Mouse (Mus musculus): ENCODE data around the gene Bach2. TPM values are rescaled to one million over a fixed set of nuclear protein-coding genes. Genes with fewer than 3 reads are reported as not detected.

The Bach2 gene
- total RNA-seq, 1 experiment from 2014 or later: 98.9 TPM

- ATAC-seq (ENCODE audit: extremely low read depth, insufficient number of reproducible peaks, low FRiP score, poor library complexity, severe bottlenecking): no peak
These were observed 41.8 kb downstream of the Bach2 start for GRCm38 (mm10) chr4:32280401-32280800.

GRCm38 (mm10) chr4:32281306-32281705 is 42.7 kb downstream of the Bach2 start:
- ATAC-seq (ENCODE audit: extremely low read depth, insufficient number of reproducible peaks, low FRiP score, poor library complexity, severe bottlenecking): no peak

GRCm38 (mm10) chr4:32286405-32286804 is 47.8 kb downstream of the Bach2 start:
- ATAC-seq (ENCODE audit: extremely low read depth, insufficient number of reproducible peaks, low FRiP score, poor library complexity, severe bottlenecking): no peak

GRCm38 (mm10) chr4:32288036-32288860 is 49.6 kb downstream of the Bach2 start:
- no peak for ATAC-seq (ENCODE audit: extremely low read depth, insufficient number of reproducible peaks, low FRiP score, poor library complexity, severe bottlenecking)

- no peak for ATAC-seq (ENCODE audit: extremely low read depth, insufficient number of reproducible peaks, low FRiP score, poor library complexity, severe bottlenecking)
These were observed 51.2 kb downstream of the Bach2 start for GRCm38 (mm10) chr4:32289845-32290244.

- no peak for ATAC-seq (ENCODE audit: extremely low read depth, insufficient number of reproducible peaks, low FRiP score, poor library complexity, severe bottlenecking)
These were observed 52.8 kb downstream of the Bach2 start for GRCm38 (mm10) chr4:32291406-32291805.

GRCm38 (mm10) chr4:32293686-32294265 is 55.2 kb downstream of the Bach2 start:
- ATAC-seq (ENCODE audit: extremely low read depth, insufficient number of reproducible peaks, low FRiP score, poor library complexity, severe bottlenecking): no peak

- no peak for ATAC-seq (ENCODE audit: extremely low read depth, insufficient number of reproducible peaks, low FRiP score, poor library complexity, severe bottlenecking)
These were observed 58.6 kb downstream of the Bach2 start for GRCm38 (mm10) chr4:32297071-32297671.

GRCm38 (mm10) chr4:32299221-32299620 is 60.6 kb downstream of the Bach2 start:
- ATAC-seq (ENCODE audit: extremely low read depth, insufficient number of reproducible peaks, low FRiP score, poor library complexity, severe bottlenecking): no peak

- no peak for ATAC-seq (ENCODE audit: extremely low read depth, insufficient number of reproducible peaks, low FRiP score, poor library complexity, severe bottlenecking)
These were observed 61.4 kb downstream of the Bach2 start for GRCm38 (mm10) chr4:32299970-32300369.

- no peak for ATAC-seq (ENCODE audit: extremely low read depth, insufficient number of reproducible peaks, low FRiP score, poor library complexity, severe bottlenecking)
These were observed 64.1 kb downstream of the Bach2 start for GRCm38 (mm10) chr4:32302668-32303067.

GRCm38 (mm10) chr4:32303076-32303475 is 64.5 kb downstream of the Bach2 start:
- ATAC-seq (ENCODE audit: extremely low read depth, insufficient number of reproducible peaks, low FRiP score, poor library complexity, severe bottlenecking): no peak

- no peak for ATAC-seq (ENCODE audit: extremely low read depth, insufficient number of reproducible peaks, low FRiP score, poor library complexity, severe bottlenecking)
These were observed 65.1 kb downstream of the Bach2 start for GRCm38 (mm10) chr4:32303674-32304073.

GRCm38 (mm10) chr4:32304221-32304703 is 65.7 kb downstream of the Bach2 start:
- ATAC-seq (ENCODE audit: extremely low read depth, insufficient number of reproducible peaks, low FRiP score, poor library complexity, severe bottlenecking): 0 out of 2 replicates have a peak, but pooled peaks have one; percentile 18

GRCm38 (mm10) chr4:32305036-32305615 is 66.5 kb downstream of the Bach2 start:
- ATAC-seq (ENCODE audit: extremely low read depth, insufficient number of reproducible peaks, low FRiP score, poor library complexity, severe bottlenecking): no peak

GRCm38 (mm10) chr4:32305683-32306082 is 67.1 kb downstream of the Bach2 start:
- ATAC-seq (ENCODE audit: extremely low read depth, insufficient number of reproducible peaks, low FRiP score, poor library complexity, severe bottlenecking): no peak

GRCm38 (mm10) chr4:32306169-32306792 is 67.7 kb downstream of the Bach2 start:
- ATAC-seq (ENCODE audit: extremely low read depth, insufficient number of reproducible peaks, low FRiP score, poor library complexity, severe bottlenecking): no peak

- no peak; the same call in 1 of the 2 replicates for ATAC-seq (ENCODE audit: extremely low read depth, insufficient number of reproducible peaks, low FRiP score, poor library complexity, severe bottlenecking)
These were observed 68.6 kb downstream of the Bach2 start for GRCm38 (mm10) chr4:32307215-32307614.

Measured in neutrophil, adult 5-6 weeks (primary cell).